Mouse (Mus musculus): ENCODE results near the gene Prom1. TPM values are rescaled to one million over a fixed set of nuclear protein-coding genes. Genes with fewer than 3 reads are reported as not detected.

Gene Prom1
- polyA plus RNA-seq, 1 experiment from 2014 or later: 138 TPM

DNA sequence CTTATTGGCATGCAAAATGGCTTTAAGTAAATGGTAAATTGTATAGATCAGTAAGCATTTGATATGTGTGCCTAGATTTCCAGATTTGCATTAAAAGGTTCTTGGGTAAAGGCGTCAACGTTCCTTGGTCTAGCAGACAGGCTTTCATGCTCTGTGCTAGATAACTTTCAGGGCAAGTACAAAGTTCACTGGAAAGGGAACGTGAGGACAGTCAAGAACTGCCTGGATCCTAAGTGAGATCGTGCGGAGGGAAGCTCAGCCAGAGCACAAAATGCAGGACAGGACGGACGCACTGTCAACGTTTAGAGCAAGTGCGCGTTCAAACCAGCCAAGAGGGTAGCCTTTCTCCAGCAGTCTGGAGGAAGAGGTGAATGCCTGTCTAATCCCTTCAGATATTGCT, 5.7 kb downstream of the Prom1 start:
- Histone ChIP-seq H3K27me3 (ENCODE audit: control insufficient read depth, insufficient read depth, low read length) (no peaks in the 10 kb centered on the region), H3K4me3 (ENCODE audit: low read depth, low read length) (no peak overlapping the region), H3K27ac (ENCODE audit: low read depth, low read length) (no peak overlapping the region), H3K9ac (ENCODE audit: low read length) (no peak overlapping the region), H3K9me3 (ENCODE audit: control insufficient read depth, low read length) (no peaks in the 10 kb centered on the region; the same call in 1 of the 2 replicates), H3K4me1 (replicated peaks; ENCODE audit: control insufficient read depth, insufficient read depth, low read length) (no peaks in the 10 kb centered on the region; the same call in 1 of the 2 replicates), H3K36me3 (ENCODE audit: control insufficient read depth, insufficient read depth, low read length) (peaks cover 12% of the 10 kb centered on the region; the same call in 1 of the 2 replicates), H3K4me2 (ENCODE audit: low read depth, low read length, severe bottlenecking) (no peak overlapping the region)
- no peak for ATAC-seq (replicated peaks; ENCODE audit: low FRiP score)
- 87% methylated on average over 10 of the region's 10 CpGs for WGBS
- no peak for DNase-seq (ENCODE audit: low spot score)

- no peak overlapping the region for H3K9ac ChIP-seq (ENCODE audit: low read length)
- H3K9me3 ChIP-seq (ENCODE audit: control insufficient read depth, low read length): no peaks in the 10 kb centered on the region; the same call in 1 of the 2 replicates
- no peak overlapping the region for H3K4me3 ChIP-seq (ENCODE audit: low read depth, low read length)
- no peak overlapping the region for H3K4me2 ChIP-seq (ENCODE audit: low read depth, low read length, severe bottlenecking)
- ATAC-seq (replicated peaks; ENCODE audit: low FRiP score) (no peak), DNase-seq (ENCODE audit: low spot score) (no peak)
- no peaks in the 10 kb centered on the region for H3K27me3 ChIP-seq (ENCODE audit: control insufficient read depth, insufficient read depth, low read length)
- WGBS: 92% methylated on average over 7 of the region's 7 CpGs
- H3K27ac ChIP-seq (ENCODE audit: low read depth, low read length): no peak overlapping the region
- peaks cover 12% of the 10 kb centered on the region; the same call in 1 of the 2 replicates for H3K36me3 ChIP-seq (ENCODE audit: control insufficient read depth, insufficient read depth, low read length)
- H3K4me1 ChIP-seq (replicated peaks; ENCODE audit: control insufficient read depth, insufficient read depth, low read length): no peaks in the 10 kb centered on the region; the same call in 1 of the 2 replicates
Observed at GRCm38 (mm10) chr5:44095697-44096096, 6.1 kb downstream of the Prom1 start.

DNA sequence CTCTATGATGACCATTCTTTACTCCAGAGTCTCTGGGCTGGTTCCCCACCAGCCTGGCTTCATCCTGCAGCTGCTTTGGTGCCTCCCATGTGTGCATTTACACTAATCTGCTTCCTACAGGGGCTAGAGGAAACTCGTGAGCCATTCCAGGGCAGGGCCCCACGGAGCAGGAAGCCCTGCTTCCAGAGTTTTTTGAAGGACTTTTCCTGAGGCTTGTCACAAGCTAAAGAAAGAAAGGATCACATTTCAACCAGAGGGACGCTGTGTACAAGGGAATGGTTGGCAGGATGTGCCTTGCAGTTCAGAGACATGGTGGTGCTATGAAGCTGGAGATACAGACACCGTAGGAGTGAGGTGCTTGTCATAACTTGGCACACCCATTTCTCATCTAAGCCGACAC, 14.8 kb downstream of the Prom1 start:
- Histone ChIP-seq H3K9me3 (ENCODE audit: control insufficient read depth, low read length) (no peaks in the 10 kb centered on the region; the same call in 1 of the 2 replicates), H3K4me3 (ENCODE audit: low read depth, low read length) (no peak overlapping the region), H3K27me3 (ENCODE audit: control insufficient read depth, insufficient read depth, low read length) (no peaks in the 10 kb centered on the region), H3K4me2 (ENCODE audit: low read depth, low read length, severe bottlenecking) (no peak overlapping the region), H3K27ac (ENCODE audit: low read depth, low read length) (no peak overlapping the region), H3K9ac (ENCODE audit: low read length) (no peak overlapping the region), H3K4me1 (replicated peaks; ENCODE audit: control insufficient read depth, insufficient read depth, low read length) (no peaks in the 10 kb centered on the region), H3K36me3 (ENCODE audit: control insufficient read depth, insufficient read depth, low read length) (peaks cover 6% of the 10 kb centered on the region; the same call in 1 of the 2 replicates)
- DNase-seq (ENCODE audit: low spot score) (no peak), ATAC-seq (replicated peaks; ENCODE audit: low FRiP score) (no peak)
- WGBS: 67% methylated on average over 5 of the region's 5 CpGs

GRCm38 (mm10) chr5:44085871-44086270, 16.0 kb downstream of the Prom1 start:
- 90% methylated on average over 7 of the region's 7 CpGs for whole genome bisulfite sequencing
- H3K4me2 ChIP-seq (ENCODE audit: low read depth, low read length, severe bottlenecking): no peak overlapping the region
- H3K9ac ChIP-seq (ENCODE audit: low read length): no peak overlapping the region
- H3K27me3 ChIP-seq (ENCODE audit: control insufficient read depth, insufficient read depth, low read length): no peaks in the 10 kb centered on the region
- no peak for DNase-seq (ENCODE audit: low spot score)
- no peaks in the 10 kb centered on the region for H3K9me3 ChIP-seq (ENCODE audit: control insufficient read depth, low read length)
- peaks cover 3% of the 10 kb centered on the region; the same call in 1 of the 2 replicates for H3K36me3 ChIP-seq (ENCODE audit: control insufficient read depth, insufficient read depth, low read length)
- H3K27ac ChIP-seq (ENCODE audit: low read depth, low read length): no peak overlapping the region
- no peak for ATAC-seq (replicated peaks; ENCODE audit: low FRiP score)
- H3K4me1 ChIP-seq (replicated peaks; ENCODE audit: control insufficient read depth, insufficient read depth, low read length): no peaks in the 10 kb centered on the region
- H3K4me3 ChIP-seq (ENCODE audit: low read depth, low read length): no peak overlapping the region

DNA sequence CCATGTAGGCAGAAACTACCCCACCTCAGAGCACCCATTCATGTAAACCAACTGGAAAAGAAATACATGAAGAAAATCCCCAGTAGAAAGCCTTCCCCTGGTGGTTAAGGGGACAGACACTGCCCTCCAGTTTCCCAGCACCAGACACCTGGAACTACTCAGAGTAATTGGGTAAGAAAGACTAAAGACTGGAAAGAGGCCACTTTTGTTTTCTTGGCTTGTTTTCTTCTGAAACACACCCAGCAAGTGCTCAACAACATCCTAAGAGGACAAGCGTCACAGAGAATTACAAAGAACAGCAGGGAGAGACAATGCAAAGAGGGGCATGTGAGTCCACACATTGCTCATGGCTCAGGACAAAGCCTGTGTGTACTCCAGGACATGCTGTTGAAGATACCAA, 20.7 kb downstream of the Prom1 start:
- 63% methylated on average over 1 of the region's 1 CpGs for WGBS
- no peak overlapping the region for H3K27ac ChIP-seq (ENCODE audit: low read depth, low read length)
- H3K4me1 ChIP-seq (replicated peaks; ENCODE audit: control insufficient read depth, insufficient read depth, low read length): no peaks in the 10 kb centered on the region
- H3K9ac ChIP-seq (ENCODE audit: low read length): no peak overlapping the region
- H3K36me3 ChIP-seq (ENCODE audit: control insufficient read depth, insufficient read depth, low read length): peaks cover 3% of the 10 kb centered on the region; the same call in 1 of the 2 replicates
- H3K27me3 ChIP-seq (ENCODE audit: control insufficient read depth, insufficient read depth, low read length): no peaks in the 10 kb centered on the region
- no peaks in the 10 kb centered on the region for H3K9me3 ChIP-seq (ENCODE audit: control insufficient read depth, low read length)
- DNase-seq (ENCODE audit: low spot score): no peak
- H3K4me2 ChIP-seq (ENCODE audit: low read depth, low read length, severe bottlenecking): no peak overlapping the region
- H3K4me3 ChIP-seq (ENCODE audit: low read depth, low read length): no peak overlapping the region
- ATAC-seq (replicated peaks; ENCODE audit: low FRiP score): no peak

GRCm38 (mm10) chr5:44080276-44081054, 21.4 kb downstream of the Prom1 start:
- Histone ChIP-seq H3K9me3 (ENCODE audit: control insufficient read depth, low read length) (no peaks in the 10 kb centered on the region), H3K9ac (ENCODE audit: low read length) (no peak overlapping the region), H3K27ac (ENCODE audit: low read depth, low read length) (no peak overlapping the region), H3K27me3 (ENCODE audit: control insufficient read depth, insufficient read depth, low read length) (no peaks in the 10 kb centered on the region), H3K4me2 (ENCODE audit: low read depth, low read length, severe bottlenecking) (no peak overlapping the region), H3K4me1 (replicated peaks; ENCODE audit: control insufficient read depth, insufficient read depth, low read length) (no peaks in the 10 kb centered on the region), H3K4me3 (ENCODE audit: low read depth, low read length) (no peak overlapping the region), H3K36me3 (ENCODE audit: control insufficient read depth, insufficient read depth, low read length) (peaks cover 3% of the 10 kb centered on the region; the same call in 1 of the 2 replicates)
- DNase-seq (ENCODE audit: low spot score) (no peak), ATAC-seq (replicated peaks; ENCODE audit: low FRiP score) (no peak)
- 90% methylated on average over 8 of the region's 8 CpGs for WGBS

- no peaks in the 10 kb centered on the region for H3K36me3 ChIP-seq (ENCODE audit: control insufficient read depth, insufficient read depth, low read length)
- no peak overlapping the region for H3K4me3 ChIP-seq (ENCODE audit: low read depth, low read length)
- H3K9me3 ChIP-seq (ENCODE audit: control insufficient read depth, low read length): no peaks in the 10 kb centered on the region
- no peak overlapping the region for H3K9ac ChIP-seq (ENCODE audit: low read length)
- H3K27ac ChIP-seq (ENCODE audit: low read depth, low read length): no peak overlapping the region
- DNase-seq (ENCODE audit: low spot score) (no peak), ATAC-seq (replicated peaks; ENCODE audit: low FRiP score) (no peak)
- H3K4me2 ChIP-seq (ENCODE audit: low read depth, low read length, severe bottlenecking): no peak overlapping the region
- H3K27me3 ChIP-seq (ENCODE audit: control insufficient read depth, insufficient read depth, low read length): no peaks in the 10 kb centered on the region
- H3K4me1 ChIP-seq (replicated peaks; ENCODE audit: control insufficient read depth, insufficient read depth, low read length): no peaks in the 10 kb centered on the region
- 92% methylated on average over 1 of the region's 1 CpGs for WGBS
Observed at GRCm38 (mm10) chr5:44075432-44075831, 26.4 kb downstream of the Prom1 start.

DNA sequence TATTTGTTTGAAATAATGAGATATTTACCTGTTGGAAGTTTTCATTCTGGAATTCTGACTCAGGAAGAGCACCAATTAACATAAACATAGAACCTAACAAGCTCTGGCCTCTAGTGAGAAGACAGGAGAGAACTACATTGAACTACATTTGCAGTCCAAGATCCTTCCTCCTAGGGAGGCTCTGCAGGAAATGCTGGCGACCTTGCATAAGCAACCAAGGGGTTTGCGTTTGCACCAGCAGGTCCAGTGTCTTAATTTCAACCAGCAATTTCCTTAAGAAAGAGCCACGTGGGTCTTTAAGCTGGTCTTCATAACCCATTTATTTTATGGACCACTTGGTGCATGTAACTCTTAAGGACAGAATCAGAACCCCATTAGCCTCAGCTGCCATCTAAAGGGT, 28.2 kb downstream of the Prom1 start:
- Histone ChIP-seq H3K9me3 (ENCODE audit: control insufficient read depth, low read length) (no peaks in the 10 kb centered on the region), H3K36me3 (ENCODE audit: control insufficient read depth, insufficient read depth, low read length) (no peaks in the 10 kb centered on the region), H3K4me2 (ENCODE audit: low read depth, low read length, severe bottlenecking) (no peak overlapping the region), H3K27ac (ENCODE audit: low read depth, low read length) (no peak overlapping the region), H3K27me3 (ENCODE audit: control insufficient read depth, insufficient read depth, low read length) (no peaks in the 10 kb centered on the region), H3K4me3 (ENCODE audit: low read depth, low read length) (no peak overlapping the region), H3K4me1 (replicated peaks; ENCODE audit: control insufficient read depth, insufficient read depth, low read length) (no peaks in the 10 kb centered on the region), H3K9ac (ENCODE audit: low read length) (no peak overlapping the region)
- DNase-seq (ENCODE audit: low spot score) (no peak), ATAC-seq (replicated peaks; ENCODE audit: low FRiP score) (no peak)
- WGBS: 81% methylated on average over 3 of the region's 3 CpGs
